Mouse (Mus musculus) MEL (cell line): ENCODE measurements around the gene Med8. TPM values are rescaled to one million over a fixed set of nuclear protein-coding genes. Genes with fewer than 3 reads are reported as not detected.

Experiments
- DNase-seq: peaks from one replicate; pipeline ENCODE4 v3.0.0; 2011; ENCODE audit warnings: low read depth, low spot score
- H3K27ac ChIP-seq: 2 replicates; pipeline ENCODE4 v1.5.1; 2012; ENCODE audit warnings: low read depth, mild to moderate bottlenecking, control low read depth, low read length, moderate library complexity; ENCODE audit not compliant: control insufficient read depth
- H3K27me3 ChIP-seq, 2 experiments: fragments of 150-350 bp in 1 of 2; sonication (generic) in 1 of 2; 2 replicates each; pipeline ENCODE4 v1.6.1; 2012; ENCODE audit warnings: low read length in 2 of 2, mild to moderate bottlenecking in 2 of 2, improper control_type of control experiment in 1 of 2, moderate library complexity in 1 of 2; ENCODE audit not compliant: insufficient read depth in 2 of 2, control insufficient read depth in 1 of 2
- H3K36me3 ChIP-seq, 2 experiments: 2 replicates each; pipeline ENCODE4 v1.6.1; 2012 to 2014; ENCODE audit warnings: low read length in 2 of 2, improper control_type of control experiment in 1 of 2, inconsistent platforms in 1 of 2, mild to moderate bottlenecking in 1 of 2; ENCODE audit not compliant: insufficient read depth in 2 of 2, control insufficient read depth in 1 of 2
- H3K4me1 ChIP-seq, 2 experiments: fragments of 150-350 bp in 1 of 2; sonication (generic) in 1 of 2; 2 replicates each; pipeline ENCODE4 v1.6.1; 2012; ENCODE audit warnings: low read length in 2 of 2, improper control_type of control experiment in 1 of 2, mild to moderate bottlenecking in 1 of 2; ENCODE audit not compliant: insufficient read depth in 2 of 2, control insufficient read depth in 1 of 2
- H3K4me3 ChIP-seq, 2 experiments: fragments of 150-350 bp in 1 of 2; sonication (generic) in 1 of 2; 2 replicates each; pipeline ENCODE4 v1.5.1; 2012; ENCODE audit warnings: low read depth in 2 of 2, low read length in 2 of 2, mild to moderate bottlenecking in 2 of 2, moderate library complexity in 2 of 2, control low read depth in 1 of 2, improper control_type of control experiment in 1 of 2; ENCODE audit not compliant: control insufficient read depth in 1 of 2, insufficient read depth in 1 of 2
- H3K79me2 ChIP-seq: 2 replicates; pipeline ENCODE4 v1.6.1; 2012; ENCODE audit warnings: mild to moderate bottlenecking, low read length, moderate library complexity; ENCODE audit not compliant: control insufficient read depth, poor library complexity, insufficient read depth
- H3K9ac ChIP-seq: 2 replicates; pipeline ENCODE4 v1.6.1; 2012; ENCODE audit warnings: low read depth, mild to moderate bottlenecking, control low read depth, low read length, moderate library complexity; ENCODE audit not compliant: control insufficient read depth, poor library complexity, severe bottlenecking
- H3K9me3 ChIP-seq: fragments of 150-350 bp; sonication (generic); replicated peaks from 2 replicates; pipeline ENCODE4 v1.6.1; 2012; ENCODE audit warnings: mild to moderate bottlenecking, low read length, improper control_type of control experiment, moderate library complexity; ENCODE audit not compliant: insufficient read depth
- CHD1 ChIP-seq: IDR thresholded peaks from 2 replicates; pipeline ENCODE4 v1.6.1; 2012; ENCODE audit warnings: low read depth, mild to moderate bottlenecking, inconsistent platforms, low read length, improper control_type of control experiment
- CTCF ChIP-seq, 3 experiments: IDR thresholded peaks in 2 of 3; conservative IDR thresholded peaks in 1 of 3; 2 replicates each; pipeline ENCODE4 v1.5.1; 2011 to 2012; ENCODE audit warnings: low read length in 3 of 3, low read depth in 2 of 3, mild to moderate bottlenecking in 2 of 3, improper control_type of control experiment in 1 of 3, inconsistent platforms in 1 of 3, mixed read lengths in 1 of 3, moderate library complexity in 1 of 3; ENCODE audit not compliant: control insufficient read depth in 1 of 3, insufficient read depth in 1 of 3, poor library complexity in 1 of 3, severe bottlenecking in 1 of 3
- ELF1 ChIP-seq: IDR thresholded peaks from 2 replicates; pipeline ENCODE4 v1.6.1; 2014; ENCODE audit warnings: low read depth, mild to moderate bottlenecking, inconsistent platforms, low read length, improper control_type of control experiment, moderate library complexity
- ETS1 ChIP-seq: IDR thresholded peaks from 2 replicates; pipeline ENCODE4 v1.6.1; 2012; ENCODE audit warnings: low read depth, mild to moderate bottlenecking, inconsistent platforms, low read length, improper control_type of control experiment, moderate library complexity
- GABPA ChIP-seq: IDR thresholded peaks from 2 replicates; pipeline ENCODE4 v1.6.1; 2012; ENCODE audit warnings: low read depth, mild to moderate bottlenecking, inconsistent platforms, low read length, improper control_type of control experiment, moderate library complexity
- HCFC1 ChIP-seq: IDR thresholded peaks from 2 replicates; pipeline ENCODE4 v1.6.1; 2012; ENCODE audit warnings: low read depth, mild to moderate bottlenecking, inconsistent platforms, low read length, improper control_type of control experiment, moderate library complexity
- MAX ChIP-seq: IDR thresholded peaks from 2 replicates; pipeline ENCODE4 v1.6.1; 2011; ENCODE audit warnings: low read length, improper control_type of control experiment
- MAZ ChIP-seq: IDR thresholded peaks from 2 replicates; pipeline ENCODE4 v1.6.1; 2012; ENCODE audit warnings: low read depth, mild to moderate bottlenecking, inconsistent platforms, low read length, improper control_type of control experiment
- MXI1 ChIP-seq: IDR thresholded peaks from 2 replicates; pipeline ENCODE4 v1.6.1; 2011; ENCODE audit warnings: mild to moderate bottlenecking, low read depth, low read length, improper control_type of control experiment
- NELFE ChIP-seq: IDR thresholded peaks from 2 replicates; pipeline ENCODE4 v1.6.1; 2011; ENCODE audit warnings: low read depth, low read length, improper control_type of control experiment
- POLR2A ChIP-seq, 2 experiments: IDR thresholded peaks; 2 replicates each; pipeline ENCODE4 v1.6.1; 2011 to 2012; ENCODE audit warnings: low read length in 2 of 2, mild to moderate bottlenecking in 2 of 2, control low read depth in 1 of 2, improper control_type of control experiment in 1 of 2, low read depth in 1 of 2, moderate library complexity in 1 of 2; ENCODE audit not compliant: control insufficient read depth in 1 of 2, insufficient read depth in 1 of 2, poor library complexity in 1 of 2
- POLR2AphosphoS2 ChIP-seq: IDR thresholded peaks from 2 replicates; pipeline ENCODE4 v1.6.1; 2011; ENCODE audit warnings: low read length, improper control_type of control experiment
- SIN3A ChIP-seq: IDR thresholded peaks from 2 replicates; pipeline ENCODE4 v1.6.1; 2012; ENCODE audit warnings: low read length, improper control_type of control experiment, inconsistent platforms
- SMC3 ChIP-seq: IDR thresholded peaks from 2 replicates; pipeline ENCODE4 v1.6.1; 2011; ENCODE audit warnings: low read depth, low read length, improper control_type of control experiment
- TBP ChIP-seq: IDR thresholded peaks from 2 replicates; pipeline ENCODE4 v1.8.0; 2011; ENCODE audit warnings: low read depth, low read length, improper control_type of control experiment
- TCF12 ChIP-seq: IDR thresholded peaks from 2 replicates; pipeline ENCODE4 v1.6.1; 2014; ENCODE audit warnings: low read depth, mild to moderate bottlenecking, inconsistent platforms, low read length, improper control_type of control experiment, moderate library complexity
- USF2 ChIP-seq, 2 experiments: IDR thresholded peaks; 2 replicates each; pipeline ENCODE4 v1.6.1; 2011 to 2012; ENCODE audit warnings: improper control_type of control experiment in 2 of 2, low read length in 2 of 2, borderline replicate concordance in 1 of 2, inconsistent platforms in 1 of 2, low read depth in 1 of 2, mild to moderate bottlenecking in 1 of 2; ENCODE audit not compliant: insufficient read depth in 1 of 2
- ZC3H11A ChIP-seq: IDR thresholded peaks from 2 replicates; pipeline ENCODE4 v1.6.1; 2012; ENCODE audit warnings: low read depth, mild to moderate bottlenecking, inconsistent platforms, low read length, improper control_type of control experiment
- ZMIZ1 ChIP-seq: IDR thresholded peaks from 2 replicates; pipeline ENCODE4 v1.6.1; 2012; ENCODE audit warnings: low read depth, mild to moderate bottlenecking, inconsistent platforms, low read length, improper control_type of control experiment, moderate library complexity
- ZNF384 ChIP-seq: IDR thresholded peaks from 2 replicates; pipeline ENCODE4 v1.6.1; 2012; ENCODE audit warnings: low read depth, mild to moderate bottlenecking, inconsistent platforms, low read length, improper control_type of control experiment
- polyA plus RNA-seq, 2 experiments: library from polyadenylated mRNA; stranded (reverse) in 1 of 2; unstranded in 1 of 2; fragments of >175 nt in 1 of 2; fragments of >200 nt in 1 of 2; gene quantifications; 2 replicates each; pipeline versions ENCODE4 v1.2.1 to v1.2.4; 2012; ENCODE audit warnings: low replicate concordance in 2 of 2, low read depth in 1 of 2; ENCODE audit not compliant: insufficient read length in 2 of 2, insufficient read depth in 1 of 2, missing spikeins in 1 of 2
- total RNA-seq: library from RNA; depleted of rRNA; stranded (reverse); fragments of 300-350 nt; gene quantifications from 2 replicates; pipeline ENCODE4 v1.2.3, GENCODE M21; 2012

Med8 gene
- total and polyA plus RNA-seq, 3 experiments: 84.2 to 159 (median 134) TPM

- H3K4me1 ChIP-seq: peaks cover 18 to 44% of the 10 kb centered on the region in 2 experiments
- DNase-seq: peak; percentile 95
- peak; percentile 75 for TF ChIP-seq ELF1
- TF ChIP-seq ETS1: no peak
- TF ChIP-seq ZNF384: no peak
- peak; percentile 24; the same call in 1 of the 2 replicates for TF ChIP-seq TBP
- no peak for TF ChIP-seq MAX
- TF ChIP-seq ZMIZ1: no peak
- peak; percentile 63 for TF ChIP-seq NELFE
- no peak for TF ChIP-seq GABPA
- no peak; the same call in 1 of the 2 replicates for TF ChIP-seq HCFC1
- no peak for TF ChIP-seq SMC3
- TF ChIP-seq USF2 (IDR thresholded peaks at IDR 0.05; ENCODE audit: borderline replicate concordance in 1 of 2, insufficient read depth in 1 of 2, low read depth in 1 of 2, low read length in 2 of 2): no peak
- no peak for TF ChIP-seq ZC3H11A
- 0 out of 2 replicates have a peak, but pooled peaks have one; percentile 15 for TF ChIP-seq MAZ
- TF ChIP-seq CTCF (IDR thresholded peaks at IDR 0.05 in 2 of 3, conservative IDR thresholded peaks at IDR 0.05 in 1 of 3; ENCODE audit: control insufficient read depth in 1 of 3, insufficient read depth in 1 of 3, low read depth in 2 of 3, low read length in 3 of 3, poor library complexity in 1 of 3, severe bottlenecking in 1 of 3): 0 out of 6 replicates have a peak, but pooled peaks of 1 of the 3 experiments have one; percentile 1
- 0 out of 2 replicates have a peak, but pooled peaks have one; percentile 54 for TF ChIP-seq SIN3A
- peak; percentile 62 to 73; a peak in 3 of 4 replicates for TF ChIP-seq POLR2A (IDR thresholded peaks at IDR 0.05; ENCODE audit: control insufficient read depth in 1 of 2, insufficient read depth in 1 of 2, low read depth in 1 of 2, low read length in 2 of 2, poor library complexity in 1 of 2)
- no peak for TF ChIP-seq MXI1
- peak; percentile 20; the same call in 1 of the 2 replicates for TF ChIP-seq CHD1
- TF ChIP-seq TCF12: peak; percentile 55
- TF ChIP-seq POLR2AphosphoS2: peak; percentile 83; the same call in 1 of the 2 replicates
These were observed 18.8 kb downstream of the Med8 start, which contains the start of gene Elovl1 for GRCm38 (mm10) chr4:118427768-118428451. Gene Elovl1 (plus strand): TSS chr4:118428093.

More at GRCm38 (mm10) chr4:118427768-118428451, 18.8 kb downstream of the Med8 start, which contains the start of gene Elovl1:
- H3K9ac ChIP-seq: peak within 1 kb of the TSS; percentile 96
- peak within 1 kb of the TSS; percentile 95 to 96 for H3K4me3 ChIP-seq
- no peaks in the 10 kb centered on the region for H3K9me3 ChIP-seq
- H3K36me3 ChIP-seq: peaks cover 2 to 38% of the 10 kb centered on the region in 2 experiments; a peak in 3 of 4 replicates
- peaks cover 35% of the 10 kb centered on the region for H3K79me2 ChIP-seq
- H3K27ac ChIP-seq: peak within 1 kb of the TSS; percentile 85
- H3K27me3 ChIP-seq: no peaks in the 10 kb centered on the region
